Mouse (Mus musculus) myocyte (in vitro differentiated cells): ENCODE measurements around the gene Slc5a1.

Source experiments
- MAX ChIP-seq: IDR thresholded peaks from one replicate; pipeline ENCODE4 v1.6.1; 2011; ENCODE audit warnings: low read depth, mild to moderate bottlenecking, control low read depth
- POLR2A ChIP-seq: IDR thresholded peaks from one replicate; pipeline ENCODE4 v1.6.1; 2011; ENCODE audit warnings: low read depth, mild to moderate bottlenecking, control low read depth, moderate library complexity; ENCODE audit not compliant: insufficient read length

DNA sequence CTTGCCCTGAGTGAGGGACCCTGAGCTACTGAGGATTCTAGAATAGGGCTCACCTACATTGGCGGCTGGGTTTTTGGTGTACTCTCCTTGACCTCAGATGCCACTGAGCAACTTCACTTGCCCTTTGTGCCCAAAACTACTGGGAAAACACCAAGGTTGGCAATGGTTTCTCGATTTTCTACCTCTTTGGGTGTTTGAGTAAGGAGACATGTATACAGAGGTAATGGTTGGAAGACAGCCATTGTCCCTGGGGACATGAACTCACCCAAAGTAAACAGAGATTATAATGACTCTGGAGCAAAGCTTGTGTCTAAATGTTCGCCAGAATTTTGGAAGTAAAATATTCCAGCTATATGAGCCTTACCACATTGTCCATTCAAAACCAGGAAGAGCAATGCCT is 19.6 kb downstream of the Slc5a1 start:
- no peak for TF ChIP-seq MAX
- TF ChIP-seq POLR2A = no peak
